Mouse (Mus musculus) embryonic facial prominence, embryonic 10.5 days (tissue): ENCODE measurements around the gene Jarid2. TPM values are rescaled to one million over a fixed set of nuclear protein-coding genes. Genes with fewer than 3 reads are reported as not detected.
A peak's percentile ranks its signal among the peaks of the same experiment; 100 is the strongest.

Experiments used
- DNase-seq: peaks from one replicate; pipeline ENCODE4 v3.0.0-alpha.2; 2017; ENCODE audit warnings: low spot score
- H3K27ac ChIP-seq: fragments of 300-500 bp; sonication (generic); replicated peaks from 2 replicates; pipeline ENCODE4 v1.5.1; 2016; ENCODE audit warnings: mild to moderate bottlenecking
- H3K27me3 ChIP-seq: fragments of 300-500 bp; sonication (generic); replicated peaks from 2 replicates; pipeline ENCODE4 v1.6.1; 2016; ENCODE audit warnings: low read depth, mild to moderate bottlenecking; ENCODE audit not compliant: poor library complexity, severe bottlenecking
- H3K36me3 ChIP-seq: fragments of 300-500 bp; sonication (generic); replicated peaks from 2 replicates; pipeline ENCODE4 v1.6.1; 2016; ENCODE audit warnings: mild to moderate bottlenecking, moderate library complexity
- H3K4me1 ChIP-seq: fragments of 300-500 bp; sonication (generic); 2 replicates; pipeline ENCODE4 v1.6.1; 2016
- H3K4me3 ChIP-seq: fragments of 300-500 bp; sonication (generic); 2 replicates; pipeline ENCODE4 v1.5.1; 2016; ENCODE audit warnings: mild to moderate bottlenecking, moderate library complexity
- H3K9me3 ChIP-seq: fragments of 300-500 bp; sonication (generic); 2 replicates; pipeline ENCODE4 v1.6.1; 2016; ENCODE audit warnings: mild to moderate bottlenecking
- WGBS: fragments of 180-500 bp; shearing (Covaris S2); methylation state at CpG from one replicate; pipeline ENCODE4 v1.1.7; 2016; 5-methylcytosine and 5-hydroxymethylcytosine counted together
- polyA plus RNA-seq: library from polyadenylated mRNA; unstranded; fragments of >200 nt; fragmentation: Nextera tagmentation; extraction: Ambion mirVana; gene quantifications from 2 replicates; pipeline ENCODE4 v1.2.1, GENCODE M21; 2016

The Jarid2 gene
- polyA plus RNA-seq, 1 experiment from 2014 or later = 54.9 TPM

DNA sequence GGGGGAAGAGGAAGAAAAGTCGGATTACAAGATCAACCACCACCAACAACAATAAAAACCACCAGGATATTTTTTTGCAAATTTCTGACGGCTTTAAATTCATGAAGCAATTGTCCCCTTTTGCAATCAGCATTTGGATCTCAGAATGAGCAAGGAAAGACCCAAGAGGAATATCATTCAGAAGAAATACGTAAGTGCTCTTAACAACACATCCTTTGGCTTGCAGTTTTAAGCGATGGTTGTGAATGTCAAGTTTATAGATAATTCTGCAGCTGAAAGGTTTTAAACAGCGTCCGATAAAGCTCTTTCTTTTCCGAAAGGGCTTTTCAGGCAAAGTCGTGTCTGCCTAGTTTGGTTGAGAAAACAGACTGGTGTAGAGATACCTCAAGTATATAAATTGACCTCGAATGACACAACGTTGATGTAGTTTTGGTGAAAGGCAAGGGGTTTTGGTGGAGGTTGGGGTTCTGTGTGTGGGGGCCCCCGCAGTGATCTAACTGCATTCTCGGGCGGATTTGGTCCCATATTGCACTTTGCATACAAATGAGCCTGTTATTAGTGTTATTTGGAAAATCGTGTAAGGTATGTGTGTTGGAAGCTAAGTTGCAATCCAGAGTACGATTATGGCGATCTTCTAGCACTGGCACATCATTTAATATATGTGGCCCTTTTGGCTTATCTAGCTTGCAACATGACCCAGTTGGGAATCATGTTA, 2.6 kb downstream of the Jarid2 start:
- peak; percentile 22 for DNase-seq
- no peaks in the 10 kb centered on the region for H3K36me3 ChIP-seq
- under 1% methylated on average over 16 of the region's 16 CpGs for WGBS
- H3K27ac ChIP-seq = peak overlapping the region; percentile 100
- H3K9me3 ChIP-seq = no peaks in the 10 kb centered on the region
- 0 out of 2 replicates have a peak, but pooled peaks cover 5% of the 10 kb centered on the region for H3K27me3 ChIP-seq
- peak overlapping the region; percentile 82 for H3K4me3 ChIP-seq
- H3K4me1 ChIP-seq = peaks cover 48% of the 10 kb centered on the region

DNA sequence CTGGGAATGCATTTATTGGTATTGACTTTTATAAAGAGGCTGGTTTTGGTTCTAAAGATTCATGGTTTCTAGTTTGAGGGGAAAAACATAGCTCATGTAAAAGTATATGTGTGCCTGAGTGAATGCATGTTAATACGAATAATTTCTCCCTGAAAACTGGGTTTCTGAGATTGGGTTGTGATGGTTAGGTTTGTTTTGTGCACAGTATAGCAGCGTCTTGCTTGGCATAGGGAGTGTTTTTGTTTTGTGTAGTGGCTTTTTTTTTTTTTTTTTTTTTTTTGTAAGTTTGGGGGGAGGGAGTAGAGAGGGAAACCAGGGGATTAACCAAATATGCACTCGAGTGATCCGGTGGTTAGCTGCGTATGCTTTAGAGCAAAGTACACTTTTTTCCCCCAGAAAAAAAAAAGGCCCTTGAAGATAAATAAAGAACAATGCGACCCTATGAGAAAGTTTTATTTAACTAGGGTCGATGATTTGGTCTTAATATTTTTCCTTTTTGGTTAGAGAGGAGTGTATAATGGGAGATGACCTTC, 3.2 kb downstream of the Jarid2 start:
- WGBS = under 1% methylated on average over 7 of the region's 7 CpGs
- peak overlapping the region; percentile 100 for H3K27ac ChIP-seq
- no peak for DNase-seq
- no peaks in the 10 kb centered on the region for H3K9me3 ChIP-seq
- no peaks in the 10 kb centered on the region for H3K36me3 ChIP-seq
- H3K27me3 ChIP-seq = 0 out of 2 replicates have a peak, but pooled peaks cover 3% of the 10 kb centered on the region
- H3K4me3 ChIP-seq = peak overlapping the region; percentile 82
- peaks cover 48% of the 10 kb centered on the region for H3K4me1 ChIP-seq

DNA sequence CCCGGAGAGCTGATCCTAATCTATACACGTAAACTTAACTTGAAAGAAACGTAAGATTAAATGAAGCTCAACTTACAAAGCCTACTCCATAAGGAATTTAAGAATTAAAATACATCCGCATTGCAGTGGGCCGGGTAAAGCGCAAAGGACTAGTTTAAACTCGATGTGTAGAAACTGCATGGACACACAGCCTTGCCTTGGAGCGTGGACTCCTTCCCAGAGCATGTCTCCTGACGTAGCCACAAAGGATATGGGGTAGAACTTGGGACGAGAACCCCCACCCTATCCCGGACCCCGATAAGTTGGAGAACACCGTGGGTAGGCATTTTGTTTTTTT, 3.7 kb downstream of the Jarid2 start:
- H3K27ac ChIP-seq = peak overlapping the region; percentile 92
- H3K4me1 ChIP-seq = peaks cover 48% of the 10 kb centered on the region
- WGBS = 0% methylated on average over 13 of the region's 13 CpGs
- H3K27me3 ChIP-seq = no peaks in the 10 kb centered on the region
- no peaks in the 10 kb centered on the region for H3K36me3 ChIP-seq
- no peaks in the 10 kb centered on the region for H3K9me3 ChIP-seq
- no peak for DNase-seq
- peak overlapping the region; percentile 82 for H3K4me3 ChIP-seq

DNA sequence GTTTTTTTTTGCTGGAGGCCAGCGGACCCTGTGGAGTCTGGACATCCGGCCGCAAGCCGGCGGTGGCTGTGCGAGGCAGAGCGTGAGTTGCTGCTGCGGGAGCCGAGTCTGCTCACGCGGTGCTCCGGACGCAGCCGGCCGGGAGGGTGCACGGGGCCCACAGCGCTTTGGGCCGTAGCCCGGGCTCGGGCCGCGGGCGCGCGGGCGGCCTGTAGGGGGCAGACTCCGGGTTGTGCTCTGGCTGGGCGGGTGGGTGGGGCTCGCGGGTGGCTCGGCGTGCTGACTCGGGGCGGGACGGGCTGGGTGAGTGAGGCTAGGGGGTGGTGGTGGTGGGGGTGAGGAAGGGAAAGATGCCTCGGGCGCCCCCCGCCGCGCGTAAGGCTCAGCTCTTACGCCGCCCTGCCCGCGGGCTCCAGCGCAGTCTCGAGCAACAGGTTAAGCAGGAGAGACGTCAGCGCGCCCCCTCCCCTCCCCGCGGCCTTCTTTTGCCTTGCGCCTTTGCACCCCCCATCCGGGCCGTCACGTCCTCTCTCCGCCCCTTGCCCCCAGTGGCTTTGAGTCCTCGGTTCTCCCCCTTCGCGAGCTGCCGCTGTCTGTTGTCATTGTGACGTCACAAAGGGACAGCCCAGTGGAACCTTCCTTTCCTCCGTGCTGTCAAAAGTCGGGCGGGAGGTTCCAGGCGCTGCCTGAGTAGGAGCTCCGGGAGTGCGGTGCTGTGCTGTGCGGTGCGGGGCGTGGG, 4.3 kb downstream of the Jarid2 start:
- Histone ChIP-seq H3K36me3 (no peaks in the 10 kb centered on the region), H3K4me3 (peak overlapping the region; percentile 82), H3K27ac (peak overlapping the region; percentile 92), H3K4me1 (peaks cover 45% of the 10 kb centered on the region), H3K9me3 (no peaks in the 10 kb centered on the region), H3K27me3 (no peaks in the 10 kb centered on the region)
- WGBS = 1% methylated on average over 71 of the region's 71 CpGs
- peak; percentile 90 for DNase-seq

DNA sequence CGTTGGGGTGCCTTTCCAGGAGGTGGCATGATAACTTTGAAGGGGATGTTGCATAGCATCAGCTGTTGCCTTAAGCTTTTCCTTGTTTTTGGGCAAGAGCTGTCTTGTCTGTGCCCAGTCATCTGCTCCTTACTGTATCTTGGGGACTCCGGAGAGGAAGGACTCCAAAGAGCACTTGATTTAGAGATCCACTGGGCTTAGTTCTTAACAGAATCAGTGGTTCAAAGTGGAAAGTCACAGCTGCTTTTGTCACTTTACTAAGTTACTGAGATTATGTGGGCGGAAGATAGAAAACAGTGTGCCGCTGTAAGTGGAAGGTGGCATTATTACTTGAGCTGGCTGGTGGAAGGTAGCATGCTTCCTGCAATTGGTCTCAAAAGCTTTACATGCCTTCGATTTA, 5.2 kb downstream of the Jarid2 start:
- DNase-seq = no peak
- Histone ChIP-seq H3K4me3 (peak overlapping the region; percentile 82), H3K4me1 (peaks cover 39% of the 10 kb centered on the region), H3K9me3 (no peaks in the 10 kb centered on the region), H3K27me3 (no peaks in the 10 kb centered on the region), H3K36me3 (peaks cover 6% of the 10 kb centered on the region), H3K27ac (no peak overlapping the region)
- 71% methylated on average over 5 of the region's 5 CpGs for WGBS

DNA sequence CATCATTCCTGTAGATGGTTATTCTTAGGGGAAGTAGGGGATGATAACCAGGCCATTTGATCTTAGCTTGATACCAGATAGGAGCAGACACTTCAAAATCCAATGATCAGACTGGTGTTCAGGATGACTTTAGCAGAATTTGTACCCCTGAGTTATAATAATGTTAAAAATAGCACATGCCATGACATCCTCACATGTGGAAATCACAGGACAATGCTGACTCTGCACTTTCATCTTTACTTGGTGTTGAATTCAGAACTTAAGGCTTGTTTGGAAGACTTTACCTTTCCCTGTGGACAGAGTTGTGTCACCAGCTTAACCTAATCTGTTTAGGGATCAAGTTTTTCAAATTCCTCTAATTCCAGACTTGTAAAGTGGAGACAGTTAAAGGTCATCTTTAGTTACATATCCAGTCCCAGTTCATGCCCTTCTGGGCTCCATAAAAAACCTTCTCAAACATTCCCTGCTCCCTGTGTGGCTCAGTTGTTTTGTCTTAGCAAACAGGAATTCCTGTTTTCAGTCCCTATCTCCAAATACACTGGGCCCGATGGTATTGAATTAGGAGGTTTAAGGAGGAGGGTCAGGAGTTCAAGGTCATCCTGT, 5.9 kb downstream of the Jarid2 start:
- H3K27ac ChIP-seq = no peak overlapping the region
- no peaks in the 10 kb centered on the region for H3K9me3 ChIP-seq
- no peak for DNase-seq
- H3K36me3 ChIP-seq = peaks cover 7% of the 10 kb centered on the region
- 29% methylated on average over 1 of the region's 1 CpGs for WGBS
- no peak overlapping the region for H3K4me3 ChIP-seq
- peaks cover 33% of the 10 kb centered on the region for H3K4me1 ChIP-seq
- no peaks in the 10 kb centered on the region for H3K27me3 ChIP-seq

DNA sequence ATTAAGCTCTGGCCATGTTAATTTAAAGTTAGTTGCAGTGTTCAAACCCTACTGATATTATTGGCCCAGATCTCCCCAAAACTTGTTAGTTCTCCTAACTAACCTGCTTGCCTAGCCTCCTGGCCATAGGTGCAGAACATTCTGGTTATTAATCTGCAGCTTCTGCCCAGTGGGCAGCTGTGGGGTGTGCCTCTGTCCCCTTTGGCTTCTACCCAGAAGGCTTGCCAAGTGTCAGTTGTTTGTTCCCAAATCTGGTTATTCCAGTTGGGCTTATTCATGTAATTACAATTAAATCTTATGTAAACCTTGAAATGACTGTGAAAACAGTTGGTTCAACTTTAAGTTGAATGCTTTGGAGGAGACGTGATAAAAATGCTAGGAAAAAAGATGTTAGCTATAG, 8.0 kb downstream of the Jarid2 start:
- peaks cover 7% of the 10 kb centered on the region for H3K36me3 ChIP-seq
- H3K4me3 ChIP-seq = no peak overlapping the region
- H3K27me3 ChIP-seq = no peaks in the 10 kb centered on the region
- WGBS = 82% methylated on average over 1 of the region's 1 CpGs
- no peak overlapping the region for H3K27ac ChIP-seq
- H3K9me3 ChIP-seq = no peaks in the 10 kb centered on the region
- H3K4me1 ChIP-seq = peaks cover 46% of the 10 kb centered on the region
- no peak for DNase-seq

DNA sequence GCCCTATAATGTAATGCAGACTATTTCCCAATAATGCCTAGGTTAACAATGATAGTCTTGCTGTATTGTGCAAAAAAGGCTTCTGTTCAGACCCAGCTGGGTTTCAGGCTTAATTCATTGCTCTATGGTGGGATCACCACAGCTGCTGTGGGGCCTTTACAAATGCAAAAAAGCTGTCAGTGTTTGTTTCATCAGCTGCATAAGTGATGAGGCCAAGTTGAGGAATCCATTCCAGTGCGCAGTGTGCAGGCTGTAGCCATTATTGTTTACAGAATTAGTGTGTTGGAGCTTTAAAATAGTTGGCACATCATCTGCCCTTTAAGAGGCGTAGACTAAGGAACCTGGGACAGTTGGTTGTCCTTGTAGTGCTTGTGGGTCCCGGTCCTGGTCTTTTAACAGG, 22.5 kb downstream of the Jarid2 start:
- no peaks in the 10 kb centered on the region for H3K27me3 ChIP-seq
- H3K4me3 ChIP-seq = no peak overlapping the region
- DNase-seq = no peak
- no peak overlapping the region for H3K27ac ChIP-seq
- H3K9me3 ChIP-seq = no peaks in the 10 kb centered on the region
- H3K36me3 ChIP-seq = peaks cover 3% of the 10 kb centered on the region; the same call in 1 of the 2 replicates
- H3K4me1 ChIP-seq = peaks cover 73% of the 10 kb centered on the region
- WGBS = 50% methylated on average over 3 of the region's 3 CpGs

DNA sequence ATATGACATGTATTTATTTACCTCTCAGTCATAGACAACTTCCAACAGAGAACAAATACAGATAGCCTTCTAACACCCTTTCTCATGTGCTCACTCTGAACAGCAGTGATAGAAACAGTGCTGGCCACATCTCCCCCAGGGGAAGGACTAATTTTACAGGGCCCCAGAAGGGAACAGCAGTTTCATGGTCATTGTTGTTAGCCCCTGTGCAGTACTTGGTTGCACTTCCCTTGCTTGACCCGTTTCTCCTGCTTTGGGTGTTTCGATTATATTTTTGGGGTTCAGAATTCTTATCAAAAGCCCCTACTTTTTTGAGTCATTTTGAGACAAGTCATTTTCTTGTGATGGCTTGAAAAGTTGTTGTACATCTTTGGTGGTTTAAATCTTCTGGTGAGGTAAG, 23.9 kb downstream of the Jarid2 start:
- Histone ChIP-seq H3K27ac (no peak overlapping the region), H3K36me3 (peaks cover 3% of the 10 kb centered on the region; the same call in 1 of the 2 replicates), H3K4me3 (no peak overlapping the region), H3K9me3 (no peaks in the 10 kb centered on the region), H3K4me1 (peaks cover 59% of the 10 kb centered on the region), H3K27me3 (no peaks in the 10 kb centered on the region)
- 90% methylated on average over 2 of the region's 2 CpGs for WGBS
- no peak for DNase-seq

DNA sequence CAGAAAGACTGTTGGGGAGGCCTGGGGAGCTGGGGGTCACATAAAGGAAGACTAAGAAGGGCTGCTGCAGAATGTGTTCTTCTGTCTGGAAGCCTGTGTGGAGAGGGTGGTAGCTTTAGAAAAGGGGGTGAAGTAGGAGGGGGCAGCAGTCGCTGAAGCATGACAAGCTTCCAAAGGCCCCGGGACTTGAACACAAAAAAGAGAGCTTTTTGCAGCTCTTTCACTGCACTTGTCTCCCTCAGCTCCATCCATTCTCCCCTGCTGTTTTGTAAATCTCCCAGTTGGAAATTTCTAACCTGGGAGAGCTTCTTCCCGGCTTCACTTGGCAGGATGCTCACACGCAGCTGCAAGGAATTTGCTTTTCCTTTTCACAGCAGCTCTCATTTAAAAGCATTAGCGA, 26.2 kb downstream of the Jarid2 start:
- WGBS = 4% methylated on average over 5 of the region's 5 CpGs
- Histone ChIP-seq H3K27me3 (no peaks in the 10 kb centered on the region), H3K36me3 (no peaks in the 10 kb centered on the region), H3K4me1 (peaks cover 54% of the 10 kb centered on the region), H3K9me3 (no peaks in the 10 kb centered on the region), H3K27ac (peak overlapping the region; percentile 60), H3K4me3 (no peak overlapping the region)
- DNase-seq = no peak

DNA sequence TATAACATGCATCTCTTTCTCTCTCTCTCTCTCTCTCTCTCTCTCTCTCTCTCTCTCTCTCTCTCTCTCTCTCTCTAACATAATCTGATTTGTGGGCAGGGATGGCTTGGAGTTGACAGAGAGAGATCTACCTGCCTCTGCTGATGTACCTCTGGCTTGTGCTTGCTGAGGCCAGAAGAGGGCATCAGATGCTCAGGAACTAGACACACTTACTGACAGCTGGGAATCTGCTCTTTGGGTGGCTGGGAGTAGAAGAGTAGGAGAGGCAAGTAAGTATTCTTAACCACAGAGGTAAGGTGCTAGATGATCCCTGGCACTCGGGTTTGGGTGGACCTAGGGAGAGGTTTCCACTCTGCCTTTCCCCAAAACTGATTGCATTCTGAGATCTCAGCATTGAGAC, 29.5 kb downstream of the Jarid2 start:
- Histone ChIP-seq H3K4me3 (no peak overlapping the region), H3K36me3 (no peaks in the 10 kb centered on the region), H3K9me3 (no peaks in the 10 kb centered on the region), H3K27me3 (no peaks in the 10 kb centered on the region), H3K27ac (no peak overlapping the region), H3K4me1 (peaks cover 42% of the 10 kb centered on the region)
- WGBS = 70% methylated on average over 1 of the region's 1 CpGs
- DNase-seq = no peak

DNA sequence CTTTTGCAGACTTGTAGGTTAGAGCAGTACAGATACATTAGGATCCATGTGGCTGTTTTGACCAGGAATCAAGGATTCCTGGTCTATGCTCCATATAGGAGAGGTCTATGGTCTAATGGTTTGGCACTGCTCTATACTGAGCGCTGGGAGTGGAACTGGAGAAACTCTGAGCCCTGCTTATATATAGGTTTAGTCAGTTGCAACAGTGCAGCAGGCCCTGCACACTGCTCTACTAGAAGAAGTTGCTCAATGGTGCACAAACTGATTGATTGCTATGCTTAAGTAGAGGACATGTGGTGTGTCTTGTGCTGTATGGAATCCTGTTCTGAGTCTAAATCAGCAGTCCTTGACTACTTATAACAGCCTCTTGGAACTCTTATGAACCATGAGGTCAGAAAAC, 31.5 kb downstream of the Jarid2 start:
- Histone ChIP-seq H3K27ac (no peak overlapping the region), H3K4me1 (peaks cover 25% of the 10 kb centered on the region), H3K36me3 (no peaks in the 10 kb centered on the region; the same call in 1 of the 2 replicates), H3K4me3 (no peak overlapping the region), H3K27me3 (no peaks in the 10 kb centered on the region), H3K9me3 (no peaks in the 10 kb centered on the region)
- DNase-seq = no peak
- WGBS = 90% methylated on average over 1 of the region's 1 CpGs
